ENCODE assay signal across 9 mouse cellular contexts in genomic region chrX:60147268-60147974, GRCm38 (mm10). TPM values are rescaled to one million over a fixed set of nuclear protein-coding genes. Genes with fewer than 3 reads are reported as not detected.
A peak's percentile ranks its signal among the peaks of the same experiment; 100 is the strongest.
DNase-seq lines count a peak whose midpoint lies in the region; ATAC-seq and TF ChIP-seq lines count a peak whose summit lies in the region.
"Had no signal": no experiment of that assay in that cellular context is flagged by ENCODE, and none has a peak within 500 bp of the region (broad histone marks: within the 10 kb centered on the region; RNA-seq: fewer than 3 reads in every experiment).

No protein-coding gene starts in this region.

- no peaks in the 10 kb centered on the region for H3K27me3 ChIP-seq in neural tube, embryonic 14.5 days (ENCODE audit: control insufficient read depth, insufficient read depth, low read length)

- TF ChIP-seq CTCF in layer of hippocampus, adult 2 months (conservative IDR thresholded peaks at IDR 0.05): no peak

- H3K36me3 ChIP-seq in neural tube, embryonic 14.5 days (ENCODE audit: control insufficient read depth, insufficient read depth, low read length): no peaks in the 10 kb centered on the region

- 18% methylated on average over 13 of the region's 13 CpGs for WGBS in neural tube, embryonic 14.5 days

- H3K9ac ChIP-seq in neural tube, embryonic 14.5 days (replicated peaks; ENCODE audit: low read depth, low read length): 0 out of 2 replicates have a peak overlapping the region, but pooled peaks have one; percentile 44

- H3K27ac ChIP-seq in layer of hippocampus, adult 2 months: peak overlapping the region; percentile 43; the same call in 1 of the 2 replicates
- H3K27ac ChIP-seq in neural tube, embryonic 14.5 days (ENCODE audit: low read depth, low read length): no peak overlapping the region

- peak overlapping the region; percentile 35; the same call in 1 of the 2 replicates for H3K4me2 ChIP-seq in neural tube, embryonic 14.5 days (ENCODE audit: low read depth, low read length)

- peak; percentile 49 for ATAC-seq in cerebellum, adult (ENCODE audit: insufficient number of reproducible peaks, low FRiP score, low TSS enrichment)
- peak; percentile 79 for ATAC-seq in neural tube, embryonic 14.5 days (ENCODE audit: low read depth)

- DNase-seq in cerebellum, adult 9-11 months: no peak
- DNase-seq in right cerebral cortex, adult 18-20 months: peak; percentile 11
- DNase-seq in right cerebral cortex, postnatal 36 days (ENCODE audit: low spot score in 2 of 2): no peak
- peak; percentile 1 to 9 for DNase-seq in layer of hippocampus, adult 2 months (ENCODE audit: low spot score in 2 of 2)
- DNase-seq in gastrocnemius, postnatal 25 days: no peak
- no peak for DNase-seq in thymus, adult 18-20 months

- no peaks in the 10 kb centered on the region for H3K9me3 ChIP-seq in neural tube, embryonic 14.5 days (ENCODE audit: control insufficient read depth, low read length)

- H3K4me3 ChIP-seq in layer of hippocampus, adult 2 months: peak overlapping the region; percentile 53
- H3K4me3 ChIP-seq in neural tube, embryonic 14.5 days (ENCODE audit: low read depth, low read length): peak overlapping the region; percentile 29
- H3K4me3 ChIP-seq: myocyte had no signal

- H3K4me1 ChIP-seq in neural tube, embryonic 14.5 days (ENCODE audit: control insufficient read depth, insufficient read depth, low read length): no peaks in the 10 kb centered on the region

RNA-seq across cellular contexts. Expression of gene Mcf2, which starts 31.5 kb away (rescaled TPM):
- 1 to 10 TPM; 2.6 to 3.1 TPM for total RNA-seq in layer of hippocampus, adult 2 months (2021)
- polyA plus RNA-seq in neural tube, embryonic 14.5 days (2014; fragmentation: Nextera tagmentation; extraction: Ambion mirVana): 2.7 and 3.6 TPM in 2 replicates
- total RNA-seq in gastrocnemius, postnatal 25 days (2021): not detected
- polyA plus RNA-seq: myocyte had no signal

Comparison
In these comparisons a context has a peak if more than half of its experiments do, and no peak if none do; other contexts are left out.
1. DNase-seq: peak in right cerebral cortex, adult 18-20 months (single experiment) and layer of hippocampus, adult 2 months (2 of 2); none in cerebellum, adult 9-11 months (single experiment), right cerebral cortex, postnatal 36 days (0 of 2), gastrocnemius, postnatal 25 days (single experiment) and thymus, adult 18-20 months (0 of 2).